Mouse (Mus musculus) ovary, adult 2 months (tissue): Measurements from ENCODE around the gene Fbxl17. TPM values are rescaled to one million over a fixed set of nuclear protein-coding genes. Genes with fewer than 3 reads are reported as not detected.

Experiments
- polyA plus RNA-seq: library from polyadenylated mRNA; depleted of rRNA; stranded (reverse); fragments of >200 nt; gene quantifications from 2 replicates; pipeline ENCODE4 v1.2.3, GENCODE M21; 2012; rRNA removed

The Fbxl17 gene
- 15.0 and 24.7 TPM in 2 replicates for polyA plus RNA-seq

DNA sequence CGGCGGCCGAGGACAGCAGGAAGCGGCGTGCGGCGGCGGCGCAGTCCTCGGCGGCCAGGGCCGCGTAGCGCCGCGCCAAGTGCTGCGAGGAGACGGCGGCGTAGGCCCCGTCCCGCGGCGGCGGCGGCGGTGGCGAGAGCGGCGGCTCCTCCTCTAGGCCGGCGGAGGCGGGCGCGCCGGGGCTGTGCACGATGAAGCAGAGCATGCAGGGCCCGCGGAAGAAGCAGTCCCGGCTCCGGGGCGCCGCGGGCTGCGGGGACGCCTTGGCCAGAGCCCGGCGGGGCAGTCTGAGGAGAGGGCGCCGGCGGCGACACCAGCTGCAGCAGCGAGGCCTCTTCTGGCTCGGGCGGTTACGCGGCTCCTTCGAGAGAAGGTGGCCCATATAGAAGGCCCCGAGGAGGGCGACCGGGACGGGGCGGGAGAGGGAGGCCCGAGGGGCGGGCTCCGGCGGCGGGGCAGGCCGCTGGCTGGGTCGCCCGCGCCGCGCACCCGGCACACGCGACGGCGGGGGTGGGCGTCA is at the start of gene Fbxl17:
Gene Fbxl17 (minus strand): TSS at position 382 of the 520 bp plus-strand sequence.

